Mouse (Mus musculus): ENCODE results near the gene Papss2. TPM values are rescaled to one million over a fixed set of nuclear protein-coding genes. Genes with fewer than 3 reads are reported as not detected.
A peak's percentile ranks its signal among the peaks of the same experiment; 100 is the strongest.

Papss2 gene
- total and polyA plus RNA-seq, 2 experiments from 2014 or later = 2.7 to 7.1 TPM

DNA sequence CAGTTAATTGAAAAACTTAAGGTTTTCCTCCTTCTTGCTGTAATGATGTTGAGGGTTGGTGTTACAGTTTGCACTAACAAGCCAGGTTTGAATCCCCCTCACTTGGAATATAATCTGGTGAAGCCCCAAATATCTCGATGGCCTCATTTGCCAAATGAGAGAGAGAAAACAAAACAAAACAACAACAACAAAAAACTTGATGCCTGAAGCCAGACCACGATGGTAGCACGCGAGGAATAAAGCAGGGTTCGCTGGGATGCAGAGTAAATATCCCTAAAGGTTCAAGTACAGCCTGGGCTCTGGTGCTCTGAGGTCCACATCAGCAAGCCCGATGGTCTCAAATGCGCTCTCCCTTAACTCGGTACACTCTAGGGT is 472 bp upstream of the Papss2 start:
- H3K4me2 ChIP-seq (ENCODE audit: low read depth, low read length) = peak overlapping the region; percentile 82
- no peaks in the 10 kb centered on the region for H3K9me3 ChIP-seq (ENCODE audit: low read length)
- H3K9ac ChIP-seq (replicated peaks; ENCODE audit: low read length) = peak overlapping the region; percentile 47; the same call in 1 of the 2 replicates
- peak overlapping the region; percentile 53 for H3K4me3 ChIP-seq (ENCODE audit: low read length)
- 0 out of 2 replicates have a peak, but pooled peaks cover 3% of the 10 kb centered on the region for H3K4me1 ChIP-seq (ENCODE audit: insufficient read depth, low read length)
- no peak overlapping the region for H3K27ac ChIP-seq
- DNase-seq (ENCODE audit: low spot score) (no peak), ATAC-seq (no peak)
- WGBS = 25% methylated on average over 8 of the region's 8 CpGs
- no peaks in the 10 kb centered on the region for H3K36me3 ChIP-seq (ENCODE audit: insufficient read depth, low read length)
- H3K27me3 ChIP-seq (ENCODE audit: insufficient read depth, low read length) = no peaks in the 10 kb centered on the region
- TF ChIP-seq CTCF (IDR thresholded peaks at IDR 0.05; ENCODE audit: low read depth) = no peak

- ATAC-seq (no peak), DNase-seq (ENCODE audit: low spot score) (no peak)
- Histone ChIP-seq H3K9ac (replicated peaks; ENCODE audit: low read length) (no peak overlapping the region), H3K27ac (no peak overlapping the region), H3K4me1 (ENCODE audit: insufficient read depth, low read length) (0 out of 2 replicates have a peak, but pooled peaks cover 3% of the 10 kb centered on the region), H3K4me2 (ENCODE audit: low read depth, low read length) (no peak overlapping the region), H3K27me3 (ENCODE audit: insufficient read depth, low read length) (no peaks in the 10 kb centered on the region), H3K9me3 (ENCODE audit: low read length) (no peaks in the 10 kb centered on the region), H3K4me3 (ENCODE audit: low read length) (no peak overlapping the region), H3K36me3 (ENCODE audit: insufficient read depth, low read length) (no peaks in the 10 kb centered on the region)
- 80% methylated on average over 7 of the region's 7 CpGs for WGBS
- no peak for TF ChIP-seq CTCF (IDR thresholded peaks at IDR 0.05; ENCODE audit: low read depth)
Measured at GRCm38 (mm10) chr19:32599006-32599405, 3.4 kb downstream of the Papss2 start.

DNA sequence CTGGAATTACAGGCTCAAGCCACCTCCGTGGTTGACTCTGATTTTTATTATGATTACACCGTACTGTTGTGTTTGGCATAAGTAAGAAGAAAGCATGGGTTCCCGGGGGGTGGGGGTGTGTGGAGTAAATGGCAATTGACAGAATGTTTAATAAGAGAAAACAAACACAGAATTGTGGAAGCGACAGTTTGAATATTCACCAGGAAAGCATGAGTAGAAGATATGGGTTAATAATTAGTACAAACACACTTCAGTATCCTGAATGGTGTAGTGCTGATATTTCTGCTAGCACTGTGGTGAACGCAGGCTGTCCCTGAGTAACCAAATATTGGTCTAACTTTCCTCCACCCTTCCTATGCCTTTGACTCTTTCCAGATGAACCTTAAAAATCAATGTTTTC is 3.8 kb downstream of the Papss2 start:
- ATAC-seq = no peak
- no peak overlapping the region for H3K4me2 ChIP-seq (ENCODE audit: low read depth, low read length)
- no peaks in the 10 kb centered on the region for H3K9me3 ChIP-seq (ENCODE audit: low read length)
- no peak for DNase-seq (ENCODE audit: low spot score)
- WGBS = 73% methylated on average over 5 of the region's 5 CpGs
- H3K27ac ChIP-seq = no peak overlapping the region
- H3K4me1 ChIP-seq (ENCODE audit: insufficient read depth, low read length) = 0 out of 2 replicates have a peak, but pooled peaks cover 3% of the 10 kb centered on the region
- no peaks in the 10 kb centered on the region for H3K36me3 ChIP-seq (ENCODE audit: insufficient read depth, low read length)
- no peaks in the 10 kb centered on the region for H3K27me3 ChIP-seq (ENCODE audit: insufficient read depth, low read length)
- H3K4me3 ChIP-seq (ENCODE audit: low read length) = no peak overlapping the region
- H3K9ac ChIP-seq (replicated peaks; ENCODE audit: low read length) = no peak overlapping the region
- no peak for TF ChIP-seq CTCF (IDR thresholded peaks at IDR 0.05; ENCODE audit: low read depth)

- Histone ChIP-seq H3K4me2 (ENCODE audit: low read depth, low read length) (no peak overlapping the region), H3K9me3 (ENCODE audit: low read length) (no peaks in the 10 kb centered on the region), H3K4me3 (ENCODE audit: low read length) (no peak overlapping the region), H3K9ac (replicated peaks; ENCODE audit: low read length) (no peak overlapping the region), H3K27me3 (ENCODE audit: insufficient read depth, low read length) (no peaks in the 10 kb centered on the region), H3K4me1 (ENCODE audit: insufficient read depth, low read length) (no peaks in the 10 kb centered on the region), H3K27ac (no peak overlapping the region), H3K36me3 (ENCODE audit: insufficient read depth, low read length) (no peaks in the 10 kb centered on the region)
- 77% methylated on average over 6 of the region's 6 CpGs for WGBS
- no peak for DNase-seq (ENCODE audit: low spot score)
- ATAC-seq = no peak
- no peak for TF ChIP-seq CTCF (IDR thresholded peaks at IDR 0.05; ENCODE audit: low read depth)
Measured at GRCm38 (mm10) chr19:32601033-32601770, 5.6 kb downstream of the Papss2 start.

- no peak overlapping the region for H3K4me3 ChIP-seq (ENCODE audit: low read length)
- no peak overlapping the region for H3K27ac ChIP-seq
- no peaks in the 10 kb centered on the region for H3K9me3 ChIP-seq (ENCODE audit: low read length)
- WGBS = 100% methylated on average over 1 of the region's 1 CpGs
- no peak for TF ChIP-seq CTCF (IDR thresholded peaks at IDR 0.05; ENCODE audit: low read depth)
- H3K36me3 ChIP-seq (ENCODE audit: insufficient read depth, low read length) = no peaks in the 10 kb centered on the region
- H3K4me1 ChIP-seq (ENCODE audit: insufficient read depth, low read length) = no peaks in the 10 kb centered on the region
- no peaks in the 10 kb centered on the region for H3K27me3 ChIP-seq (ENCODE audit: insufficient read depth, low read length)
- H3K4me2 ChIP-seq (ENCODE audit: low read depth, low read length) = no peak overlapping the region
- no peak overlapping the region for H3K9ac ChIP-seq (replicated peaks; ENCODE audit: low read length)
- no peak for ATAC-seq
- DNase-seq (ENCODE audit: low spot score) = no peak
Measured at GRCm38 (mm10) chr19:32603466-32603865, 7.9 kb downstream of the Papss2 start.

DNA sequence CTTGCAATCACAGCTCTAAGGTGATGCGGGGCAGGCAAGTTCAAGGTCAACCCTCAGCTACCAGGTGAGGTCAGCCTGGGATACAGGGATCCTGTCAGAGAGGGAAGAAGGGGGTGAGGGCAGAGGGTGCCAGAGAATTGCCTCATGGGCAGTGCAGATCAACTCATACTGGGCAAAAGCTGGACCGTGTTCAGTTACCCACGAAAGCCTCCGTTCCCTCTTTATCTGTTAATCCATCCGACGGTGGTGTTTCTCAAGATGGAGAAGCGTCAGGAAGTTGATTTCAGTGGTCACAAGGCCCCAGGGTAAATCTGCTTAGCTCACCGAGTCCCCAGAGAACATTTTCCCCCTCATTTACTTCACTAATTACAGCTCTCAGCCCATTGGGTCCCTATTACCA is 8.5 kb downstream of the Papss2 start:
- no peak overlapping the region for H3K9ac ChIP-seq (replicated peaks; ENCODE audit: low read length)
- no peaks in the 10 kb centered on the region for H3K36me3 ChIP-seq (ENCODE audit: insufficient read depth, low read length)
- TF ChIP-seq CTCF (IDR thresholded peaks at IDR 0.05; ENCODE audit: low read depth) = no peak
- H3K4me3 ChIP-seq (ENCODE audit: low read length) = no peak overlapping the region
- H3K27me3 ChIP-seq (ENCODE audit: insufficient read depth, low read length) = no peaks in the 10 kb centered on the region
- H3K4me2 ChIP-seq (ENCODE audit: low read depth, low read length) = no peak overlapping the region
- no peaks in the 10 kb centered on the region for H3K4me1 ChIP-seq (ENCODE audit: insufficient read depth, low read length)
- ATAC-seq (no peak), DNase-seq (ENCODE audit: low spot score) (no peak)
- no peaks in the 10 kb centered on the region for H3K9me3 ChIP-seq (ENCODE audit: low read length)
- 69% methylated on average over 8 of the region's 8 CpGs for WGBS
- no peak overlapping the region for H3K27ac ChIP-seq

GRCm38 (mm10) chr19:32604563-32605252 is 9.1 kb downstream of the Papss2 start:
- Histone ChIP-seq H3K4me3 (ENCODE audit: low read length) (no peak overlapping the region), H3K36me3 (ENCODE audit: insufficient read depth, low read length) (no peaks in the 10 kb centered on the region), H3K4me2 (ENCODE audit: low read depth, low read length) (no peak overlapping the region), H3K27ac (no peak overlapping the region), H3K9ac (replicated peaks; ENCODE audit: low read length) (no peak overlapping the region), H3K9me3 (ENCODE audit: low read length) (no peaks in the 10 kb centered on the region), H3K27me3 (ENCODE audit: insufficient read depth, low read length) (no peaks in the 10 kb centered on the region), H3K4me1 (ENCODE audit: insufficient read depth, low read length) (no peaks in the 10 kb centered on the region)
- no peak for ATAC-seq
- DNase-seq (ENCODE audit: low spot score) = no peak
- TF ChIP-seq CTCF (IDR thresholded peaks at IDR 0.05; ENCODE audit: low read depth) = no peak
- WGBS = 79% methylated on average over 6 of the region's 6 CpGs

Data from hindbrain, postnatal 0 days (tissue).